Mouse (Mus musculus): ENCODE measurements around the gene Pitpnm2. TPM values are rescaled to one million over a fixed set of nuclear protein-coding genes. Genes with fewer than 3 reads are reported as not detected.

Gene Pitpnm2
- total RNA-seq, 2 experiments from 2014 or later: 233 to 375 TPM

DNA sequence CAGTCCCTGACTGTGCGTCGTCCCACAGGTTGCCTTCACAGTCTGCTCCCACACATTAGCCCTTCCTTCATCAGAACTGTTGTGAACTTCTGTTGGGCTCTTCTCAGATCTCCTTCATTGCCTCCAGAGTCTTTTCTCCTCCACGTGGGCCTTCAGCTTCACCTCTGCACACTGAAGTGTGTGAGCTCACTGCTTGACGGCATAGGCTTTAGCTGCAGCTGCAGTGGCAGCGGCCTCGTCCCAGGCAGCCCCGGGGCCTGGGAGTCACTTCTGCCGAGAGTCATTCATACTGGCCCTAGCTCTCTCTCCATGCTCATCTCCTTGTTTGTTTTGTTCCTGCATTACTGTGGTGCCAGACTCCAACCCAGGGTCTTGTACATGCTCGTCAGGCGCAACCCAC is 81.9 kb downstream of the Pitpnm2 start:
- DNase-seq (ENCODE audit: low spot score in 2 of 2): no peak
- intact Hi-C loops (cut with DNase I): loop anchor here (5.0 kb wide), 1 partner anchor 55 kb away; no protein-coding TSS in a partner anchor

- intact Hi-C loops (cut with DNase I): loop anchor here (5.0 kb wide), 1 partner anchor 56 kb away; no protein-coding TSS in a partner anchor
Measured at GRCm38 (mm10) chr5:124166741-124167140, 82.8 kb downstream of the Pitpnm2 start.

GRCm38 (mm10) chr5:124165622-124166570 is 83.7 kb downstream of the Pitpnm2 start:
- peak; percentile 55 to 58 for DNase-seq (ENCODE audit: low spot score in 2 of 2)

More at GRCm38 (mm10) chr5:124166741-124167140, 82.8 kb downstream of the Pitpnm2 start:
- no peak for DNase-seq (ENCODE audit: low spot score in 2 of 2)

DNA sequence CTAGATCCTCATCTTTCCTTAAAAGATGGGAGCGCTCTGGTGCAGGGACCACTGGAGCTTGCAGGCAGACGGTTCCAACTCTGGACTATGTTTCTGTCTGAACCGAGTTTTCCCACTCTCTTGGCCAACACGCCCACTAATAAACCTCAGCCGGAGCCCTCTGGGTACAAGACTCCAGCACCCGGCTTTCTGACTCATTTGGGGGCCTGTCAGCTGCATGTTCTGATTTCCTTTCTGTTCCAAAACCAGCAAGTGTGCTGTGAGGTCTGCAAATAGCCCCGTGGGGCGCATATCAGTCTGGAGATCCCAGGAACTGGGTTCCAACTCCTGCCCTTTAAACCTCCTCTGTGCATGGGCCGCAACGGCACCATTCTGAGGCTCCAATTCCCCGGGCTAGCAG is 86.1 kb downstream of the Pitpnm2 start:
- intact Hi-C loops (cut with DNase I): loop anchor here (5.0 kb wide), 1 partner anchor 84 kb away; the partner anchor contains the start of gene Pitpnm2

More at GRCm38 (mm10) chr5:124165622-124166570, 83.7 kb downstream of the Pitpnm2 start:
- intact Hi-C loops (cut with DNase I): loop anchor here (5.0 kb wide), 1 partner anchor 56 kb away; no protein-coding TSS in a partner anchor

DNA sequence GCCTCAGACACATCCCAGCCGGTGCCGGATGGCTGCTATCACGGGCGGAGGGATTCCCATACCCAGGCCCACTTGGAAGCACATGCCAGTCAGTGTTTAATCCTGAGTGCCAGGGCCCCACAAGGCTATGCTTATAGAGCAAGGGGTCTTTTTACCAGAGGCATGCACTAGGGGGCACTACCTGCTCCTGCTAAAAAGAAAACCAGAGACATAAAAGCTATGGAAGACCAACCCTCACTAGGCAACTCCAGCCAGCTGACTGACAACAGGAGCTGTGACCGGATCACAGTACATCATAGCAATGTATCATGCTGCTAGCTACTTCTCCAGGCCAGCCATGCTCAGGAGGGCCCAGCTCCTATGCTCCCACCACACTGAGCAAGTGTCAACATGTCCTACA is 87.0 kb downstream of the Pitpnm2 start:
- intact Hi-C loops (cut with DNase I): loop anchor here (5.0 kb wide), 1 partner anchor 85 kb away; the partner anchor contains the start of gene Pitpnm2
- DNase-seq (ENCODE audit: low spot score in 2 of 2): peak in 1 of 2 experiments; percentile 59

More for the DNA sequence above, 86.1 kb downstream of the Pitpnm2 start:
- DNase-seq (ENCODE audit: low spot score in 2 of 2): no peak

DNA sequence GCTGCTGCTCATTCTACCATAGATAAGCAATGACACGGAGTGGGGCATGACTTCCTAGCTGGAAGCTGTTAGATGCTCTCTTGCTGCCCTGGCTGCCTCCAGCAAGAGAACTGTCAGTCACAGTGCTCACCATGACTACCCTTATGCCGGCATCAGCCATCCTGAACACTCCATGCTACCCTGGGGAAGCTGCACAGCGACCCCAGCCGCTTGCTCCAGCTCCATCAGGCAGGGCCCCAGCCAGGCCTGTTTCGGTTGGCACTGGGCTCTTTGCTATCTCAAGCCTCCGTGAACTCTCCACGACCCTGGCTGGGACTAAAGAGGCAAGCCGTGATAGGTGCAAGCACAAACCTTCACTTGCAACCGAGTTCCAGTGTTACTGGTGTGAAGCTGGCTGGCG is 87.7 kb downstream of the Pitpnm2 start:
- no peak for DNase-seq (ENCODE audit: low spot score in 2 of 2)
- intact Hi-C loops (cut with DNase I): loop anchor here (5.0 kb wide), 1 partner anchor 85 kb away; the partner anchor contains the start of gene Pitpnm2

- intact Hi-C loops (cut with DNase I): no loop called here
Measured at GRCm38 (mm10) chr5:124159453-124159852, 90.1 kb downstream of the Pitpnm2 start.

GRCm38 (mm10) chr5:124158305-124158704 is 91.3 kb downstream of the Pitpnm2 start:
- intact Hi-C loops (cut with DNase I): no loop called here

More at GRCm38 (mm10) chr5:124159453-124159852, 90.1 kb downstream of the Pitpnm2 start:
- DNase-seq (ENCODE audit: low spot score in 2 of 2): no peak

DNA sequence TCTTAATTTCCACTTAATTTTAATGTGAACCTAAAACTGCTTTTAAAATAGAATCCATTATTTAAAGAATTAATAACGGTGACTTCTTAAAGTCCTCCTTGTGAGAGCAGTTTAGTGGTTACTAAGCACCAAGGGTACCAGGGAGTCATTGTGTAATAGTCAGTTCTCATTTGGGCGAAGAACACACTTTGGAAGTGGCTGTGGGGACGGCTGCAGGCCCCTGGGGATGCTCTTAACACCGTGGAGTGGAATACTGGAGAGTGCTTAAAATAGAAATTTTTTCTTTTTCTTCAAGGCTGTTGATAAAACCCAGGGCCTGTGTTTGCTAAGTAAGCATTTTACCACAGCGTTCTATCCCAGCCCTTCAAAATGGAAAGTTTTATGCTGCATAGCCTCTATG is 93.6 kb downstream of the Pitpnm2 start:
- DNase-seq (ENCODE audit: low spot score in 2 of 2): no peak
- intact Hi-C loops (cut with DNase I): no loop called here

More at GRCm38 (mm10) chr5:124158305-124158704, 91.3 kb downstream of the Pitpnm2 start:
- DNase-seq (ENCODE audit: low spot score in 2 of 2): no peak

DNA sequence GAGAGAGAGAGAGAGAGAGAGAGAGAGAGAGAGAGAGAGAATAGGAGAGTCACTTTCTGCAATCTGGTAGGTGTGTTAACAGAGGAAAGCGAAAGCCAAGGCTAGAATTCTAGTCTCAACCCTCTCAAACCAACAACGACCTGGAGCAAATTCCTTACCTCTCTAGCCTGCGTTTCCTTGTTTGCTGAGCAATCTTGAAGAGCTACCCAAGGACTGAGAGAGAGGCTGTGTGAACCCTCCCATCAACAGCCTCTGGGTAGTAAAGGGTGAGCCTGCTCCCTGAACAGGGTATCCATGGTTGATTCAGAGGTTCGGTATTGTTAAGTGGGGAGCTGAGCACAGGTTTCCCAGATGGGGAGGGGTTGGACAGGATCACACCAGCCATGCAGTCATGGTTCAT is 96.8 kb downstream of the Pitpnm2 start:
- intact Hi-C loops (cut with DNase I): no loop called here
- DNase-seq (ENCODE audit: low spot score in 2 of 2): no peak

- intact Hi-C loops (cut with DNase I): no loop called here
- DNase-seq (ENCODE audit: low spot score in 2 of 2): no peak
Measured at GRCm38 (mm10) chr5:124150895-124151294, 98.7 kb downstream of the Pitpnm2 start.

GRCm38 (mm10) chr5:124149028-124149427 is 100.5 kb downstream of the Pitpnm2 start:
- DNase-seq (ENCODE audit: low spot score in 2 of 2): no peak
- intact Hi-C loops (cut with DNase I): no loop called here

DNA sequence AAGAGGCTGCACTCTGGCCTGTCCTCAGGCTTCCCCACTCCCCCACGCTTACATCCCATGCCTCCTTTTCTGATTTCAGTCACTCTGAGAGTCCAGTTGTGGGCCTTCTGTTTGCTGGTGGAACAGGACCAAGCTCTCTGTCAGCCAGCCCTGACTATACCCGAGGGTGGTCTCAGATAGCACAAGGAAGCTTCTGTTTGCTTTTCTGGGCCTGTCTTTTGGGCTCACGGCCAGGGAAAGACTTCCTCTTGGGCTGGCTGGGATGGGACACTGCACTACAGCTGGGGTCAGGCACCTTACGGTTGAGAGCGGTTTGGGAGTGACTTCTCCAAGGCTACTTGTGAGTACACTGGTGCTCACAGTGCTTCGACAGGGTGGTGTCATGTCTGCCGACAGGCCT is 111.5 kb downstream of the Pitpnm2 start:
- intact Hi-C loops (cut with DNase I): no loop called here

DNA sequence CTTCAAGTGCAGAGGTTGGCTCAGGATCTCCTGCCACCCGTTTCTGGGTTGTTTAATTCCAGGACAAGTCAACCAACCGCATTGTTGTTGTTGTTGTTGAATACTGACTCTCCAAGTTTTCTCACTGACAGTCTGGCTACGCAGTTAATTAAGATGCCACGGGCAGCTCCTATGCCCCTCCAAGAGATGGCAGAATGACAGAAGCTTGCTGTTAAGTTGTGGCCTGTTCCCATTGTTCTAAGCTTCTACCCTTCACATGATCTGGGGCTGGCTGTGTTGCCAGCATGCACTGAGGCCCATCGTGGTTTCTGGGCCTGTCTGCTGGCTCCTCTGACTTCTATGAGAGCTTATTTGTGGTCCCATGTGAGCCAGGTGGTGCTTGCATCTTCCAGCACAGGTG is 115.3 kb downstream of the Pitpnm2 start:
- intact Hi-C loops (cut with DNase I): no loop called here
- DNase-seq (ENCODE audit: low spot score in 2 of 2): no peak

More for the DNA sequence above, 111.5 kb downstream of the Pitpnm2 start:
- no peak for DNase-seq (ENCODE audit: low spot score in 2 of 2)

GRCm38 (mm10) chr5:124125093-124125492 is 124.5 kb downstream of the Pitpnm2 start:
- no peak for DNase-seq (ENCODE audit: low spot score in 2 of 2)
- intact Hi-C loops (cut with DNase I): no loop called here

- intact Hi-C loops (cut with DNase I): no loop called here
- no peak for DNase-seq (ENCODE audit: low spot score in 2 of 2)
Measured at GRCm38 (mm10) chr5:124122357-124122756, 127.2 kb downstream of the Pitpnm2 start.

GRCm38 (mm10) chr5:124119204-124119603 is 130.4 kb downstream of the Pitpnm2 start:
- intact Hi-C loops (cut with DNase I): no loop called here
- DNase-seq (ENCODE audit: low spot score in 2 of 2): no peak

DNA sequence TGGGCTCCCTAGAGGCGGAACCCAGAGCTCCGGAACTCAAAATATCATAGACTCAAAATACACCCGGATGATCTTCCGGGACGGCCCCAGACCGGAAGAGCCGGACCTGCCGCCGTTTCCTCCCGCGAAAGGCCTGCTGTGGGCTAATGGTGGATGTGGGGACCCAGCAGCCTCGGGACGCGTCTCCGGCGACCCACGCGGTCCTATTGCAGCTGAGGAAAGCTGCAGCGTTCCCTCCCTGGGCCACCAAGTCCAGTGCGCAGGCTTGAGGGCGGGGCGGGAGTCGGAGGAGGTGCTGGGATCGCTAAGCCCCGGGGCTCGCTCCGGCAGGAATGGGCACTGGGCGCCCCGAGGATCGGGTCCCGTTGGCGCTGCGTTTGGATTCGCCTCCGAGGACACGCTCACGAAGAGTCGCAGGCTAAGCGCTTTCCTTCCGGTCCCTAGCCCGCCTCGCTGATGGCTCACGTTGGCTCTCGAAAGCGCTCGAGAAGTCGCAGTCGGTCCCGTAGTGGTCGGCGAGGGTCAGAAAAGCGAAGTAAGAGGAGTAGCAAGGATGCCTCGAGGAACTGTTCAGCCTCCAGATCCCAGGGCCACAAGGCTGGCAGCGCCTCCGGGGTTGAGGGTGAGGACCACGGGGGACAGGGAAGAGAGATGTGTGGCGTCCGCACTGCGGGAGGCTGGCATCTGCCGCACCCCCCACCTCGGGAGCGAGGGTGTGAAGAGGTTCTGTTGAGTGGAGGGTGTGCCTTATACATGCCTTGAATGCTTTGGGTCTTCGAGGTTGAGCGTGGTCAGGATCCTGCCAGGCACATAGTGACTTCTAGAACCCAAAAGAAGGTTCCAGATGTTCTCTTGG is 133.3 kb downstream of the Pitpnm2 start, which contains the start of gene Arl6ip4:
TSS of gene Arl6ip4 (plus strand) at position 100 of the 856 bp plus-strand sequence.
- intact Hi-C loops (cut with DNase I): no loop called here
- DNase-seq (ENCODE audit: low spot score in 2 of 2): peak; percentile 81 to 83

GRCm38 (mm10) chr5:124115531-124115930 is 134.0 kb downstream of the Pitpnm2 start:
- DNase-seq (ENCODE audit: low spot score in 2 of 2): no peak
- intact Hi-C loops (cut with DNase I): no loop called here

Measured in left cerebral cortex, postnatal 36 days (tissue).